Mouse (Mus musculus): ENCODE measurements around the gene Muc3a.

The Muc3a gene

GRCm38 (mm10) chr5:137212289-137212688 lies at the start of gene Muc3a:
TSS of gene Muc3a (minus strand) at chr5:137212389.
- no peak for DNase-seq (ENCODE audit: extremely low read depth, low read depth, low spot score)

- DNase-seq (ENCODE audit: extremely low read depth, low read depth, low spot score): no peak
These were observed 917 bp downstream of the Muc3a start for GRCm38 (mm10) chr5:137211114-137211829.

- DNase-seq (ENCODE audit: extremely low read depth, low read depth, low spot score): no peak
These were observed 1.5 kb downstream of the Muc3a start for GRCm38 (mm10) chr5:137210689-137211088.

GRCm38 (mm10) chr5:137205301-137205700 lies 6.9 kb downstream of the Muc3a start:
- no peak for DNase-seq (ENCODE audit: extremely low read depth, low read depth, low spot score)

GRCm38 (mm10) chr5:137194488-137195120 lies 17.6 kb downstream of the Muc3a start:
- DNase-seq (ENCODE audit: extremely low read depth, low read depth, low spot score): no peak

- no peak for DNase-seq (ENCODE audit: extremely low read depth, low read depth, low spot score)
These were observed 18.8 kb downstream of the Muc3a start for GRCm38 (mm10) chr5:137193279-137193952.

GRCm38 (mm10) chr5:137189326-137189725 lies 22.9 kb downstream of the Muc3a start:
- no peak for DNase-seq (ENCODE audit: extremely low read depth, low read depth, low spot score)

- no peak for DNase-seq (ENCODE audit: extremely low read depth, low read depth, low spot score)
These were observed 26.8 kb downstream of the Muc3a start for GRCm38 (mm10) chr5:137185362-137185761.

GRCm38 (mm10) chr5:137179646-137180374 lies 32.4 kb downstream of the Muc3a start:
- no peak for DNase-seq (ENCODE audit: extremely low read depth, low read depth, low spot score)

- DNase-seq (ENCODE audit: extremely low read depth, low read depth, low spot score): no peak
These were observed 38.2 kb downstream of the Muc3a start for GRCm38 (mm10) chr5:137173967-137174366.

GRCm38 (mm10) chr5:137172591-137172990 lies 39.6 kb downstream of the Muc3a start:
- DNase-seq (ENCODE audit: extremely low read depth, low read depth, low spot score): no peak

GRCm38 (mm10) chr5:137171478-137171877 lies 40.7 kb downstream of the Muc3a start:
- no peak for DNase-seq (ENCODE audit: extremely low read depth, low read depth, low spot score)

- DNase-seq (ENCODE audit: extremely low read depth, low read depth, low spot score): no peak
These were observed 41.3 kb downstream of the Muc3a start for GRCm38 (mm10) chr5:137170836-137171380.

- DNase-seq (ENCODE audit: extremely low read depth, low read depth, low spot score): no peak
These were observed 44.6 kb downstream of the Muc3a start for GRCm38 (mm10) chr5:137167539-137167938.

- DNase-seq (ENCODE audit: extremely low read depth, low read depth, low spot score): no peak
These were observed 46.2 kb downstream of the Muc3a start for GRCm38 (mm10) chr5:137166012-137166411.

- no peak for DNase-seq (ENCODE audit: extremely low read depth, low read depth, low spot score)
These were observed 50.3 kb downstream of the Muc3a start for GRCm38 (mm10) chr5:137161853-137162252.

GRCm38 (mm10) chr5:137159461-137159860 lies 52.7 kb downstream of the Muc3a start:
- DNase-seq (ENCODE audit: extremely low read depth, low read depth, low spot score): no peak
